Mouse (Mus musculus): ENCODE results near the gene Pde8b. TPM values are rescaled to one million over a fixed set of nuclear protein-coding genes. Genes with fewer than 3 reads are reported as not detected.
"Not testable (repeated sequence)": the region's sequence is repeated elsewhere in the genome, so short reads cannot be mapped to it uniquely, and the experiment has no call there.

Pde8b gene
- total RNA-seq, 2 experiments from 2014 or later: 25.2 to 32.8 TPM

DNA sequence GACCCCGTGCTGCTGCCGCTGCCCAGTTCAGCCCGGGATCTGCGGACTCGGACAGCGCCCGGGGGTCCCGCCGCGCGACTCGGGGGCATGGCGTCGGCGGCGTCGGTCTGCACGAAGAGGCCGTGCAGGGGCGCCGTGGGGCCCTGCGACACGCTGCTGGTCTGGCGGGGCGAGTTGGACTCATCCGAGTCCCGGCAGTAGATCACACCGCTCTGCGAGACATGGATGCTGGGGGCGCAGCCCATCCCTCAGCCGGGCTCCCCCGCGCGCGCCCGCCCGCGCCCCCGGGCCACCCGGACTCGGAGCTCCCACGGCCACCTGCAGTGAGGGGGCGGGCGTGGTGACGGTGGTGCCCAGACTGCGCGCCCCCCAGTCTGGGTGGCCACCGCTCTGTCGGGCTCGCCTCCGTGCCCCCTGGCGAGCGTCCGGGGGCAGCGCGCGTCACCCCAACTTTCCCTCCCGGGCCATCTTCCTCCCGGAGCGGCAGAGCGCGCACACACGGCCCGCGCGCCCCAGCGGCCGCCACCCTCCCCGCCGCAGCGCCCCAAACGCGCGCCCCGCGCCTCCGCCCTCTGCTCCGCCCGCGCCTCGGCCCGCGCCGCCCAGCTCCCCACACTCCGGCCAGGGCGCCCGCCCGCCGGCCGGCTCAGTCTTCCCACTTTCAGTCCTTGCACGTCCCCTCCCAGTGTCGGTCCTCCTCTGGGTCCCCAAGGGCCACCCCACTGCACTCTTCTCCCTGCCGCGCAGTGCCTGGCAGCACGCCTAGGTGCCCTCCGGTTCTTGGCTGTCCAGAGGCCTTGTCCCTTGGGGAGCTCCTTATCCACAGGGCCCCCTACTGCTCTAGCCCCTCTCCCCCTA lies 27.3 kb downstream of the Pde8b start:
- DNase-seq: peak; percentile 33
- intact Hi-C loops (cut with DNase I): no loop called here

DNA sequence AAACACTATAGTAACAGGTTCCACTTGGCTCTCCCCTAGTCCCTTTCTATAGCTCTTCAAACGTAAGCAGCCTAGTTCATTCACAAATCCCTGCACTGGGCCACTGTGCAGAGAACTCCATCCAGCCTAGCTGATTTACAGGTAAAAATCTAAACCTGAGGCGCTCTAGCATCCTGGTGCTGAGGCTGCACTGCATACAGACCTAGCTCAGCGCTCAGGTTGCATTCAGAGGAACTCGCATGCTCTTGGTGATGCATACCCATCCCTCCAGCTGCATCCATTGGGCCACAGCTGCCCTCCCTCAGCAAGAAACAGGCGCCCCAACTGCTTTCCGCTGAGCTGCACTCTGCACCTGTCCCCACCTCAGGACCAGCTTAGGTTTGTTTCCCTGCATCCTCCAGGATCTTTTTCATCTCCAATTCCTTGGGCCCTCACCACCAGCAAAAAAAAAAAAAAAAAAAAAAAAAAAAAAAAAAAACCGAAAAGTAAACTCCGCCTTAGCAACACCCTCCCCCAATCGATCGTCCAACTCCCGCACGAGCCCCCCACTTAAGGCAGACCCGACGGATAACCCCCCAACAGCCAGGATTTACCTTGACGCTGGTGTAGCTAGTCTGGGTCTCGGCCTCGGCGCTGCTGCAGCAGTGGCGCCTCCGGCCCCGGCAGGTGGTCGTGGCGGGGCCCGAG lies 28.1 kb downstream of the Pde8b start:
- DNase-seq: no peak
- intact Hi-C loops (cut with DNase I): no loop called here

DNA sequence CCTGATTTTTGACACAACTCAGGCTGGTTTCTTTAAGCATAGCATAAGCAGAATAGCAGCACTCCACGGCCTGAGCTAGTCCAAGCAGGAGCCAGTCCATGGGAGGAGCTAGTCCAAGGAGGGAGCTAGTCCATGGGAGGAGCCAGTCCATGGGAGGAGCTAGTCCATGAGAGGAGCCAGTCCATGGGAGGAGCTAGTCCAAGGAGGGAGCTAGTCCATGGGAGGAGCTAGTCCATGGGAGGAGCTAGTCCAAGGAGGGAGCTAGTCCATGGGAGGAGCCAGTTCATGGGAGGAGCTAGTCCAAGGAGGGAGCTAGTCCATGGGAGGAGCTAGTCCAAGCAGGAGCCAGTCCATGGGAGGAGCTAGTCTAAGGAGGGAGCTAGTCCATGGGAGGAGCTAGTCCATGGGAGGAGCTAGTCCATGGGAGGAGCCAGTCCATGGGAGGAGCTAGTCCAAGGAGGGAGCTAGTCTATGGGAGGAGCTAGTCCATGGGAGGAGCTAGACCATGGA lies 34.4 kb downstream of the Pde8b start:
- DNase-seq; intact Hi-C loops (cut with DNase I): not testable (repeated sequence)

DNA sequence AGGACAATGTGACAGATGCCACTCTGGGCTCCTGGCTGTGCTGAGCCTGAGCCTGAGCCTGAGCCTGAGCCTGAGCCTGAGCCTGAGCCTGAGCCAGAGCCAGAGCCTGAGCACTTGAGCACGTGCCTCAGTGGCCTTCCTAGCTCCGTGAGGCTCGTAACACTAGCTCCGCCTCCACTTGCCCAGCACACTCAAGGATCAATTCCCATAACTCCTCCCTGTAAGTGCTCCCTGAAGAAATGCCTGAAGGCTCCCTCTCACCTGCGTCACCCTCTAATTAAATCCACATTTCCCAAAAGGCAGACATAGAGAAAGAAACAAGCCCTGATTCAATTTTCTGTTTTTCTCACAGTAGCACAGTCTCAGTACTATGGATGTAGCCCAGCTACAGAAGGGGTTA lies 37.8 kb downstream of the Pde8b start:
- DNase-seq: no peak
- intact Hi-C loops (cut with DNase I): no loop called here

DNA sequence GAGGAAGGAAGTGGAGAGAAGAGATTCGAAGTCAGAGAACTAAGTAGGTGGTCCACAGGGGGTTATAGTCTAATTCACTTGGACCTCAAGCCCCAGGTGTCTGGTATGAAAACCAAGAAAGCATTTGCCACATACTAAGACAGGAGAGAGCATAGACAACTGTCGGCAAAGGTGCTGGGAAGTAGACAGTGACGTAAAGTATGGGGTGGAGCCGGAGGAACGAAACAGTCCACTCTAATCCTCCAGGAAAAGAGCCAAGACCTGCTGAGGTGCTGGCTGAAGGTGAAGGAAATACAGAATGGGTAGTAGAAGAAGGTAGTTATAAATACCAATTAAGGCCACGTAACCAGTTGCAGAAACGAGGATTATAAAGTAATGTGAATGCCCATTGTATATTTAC lies 42.8 kb downstream of the Pde8b start:
- intact Hi-C loops (cut with DNase I): not testable (repeated sequence)

DNA sequence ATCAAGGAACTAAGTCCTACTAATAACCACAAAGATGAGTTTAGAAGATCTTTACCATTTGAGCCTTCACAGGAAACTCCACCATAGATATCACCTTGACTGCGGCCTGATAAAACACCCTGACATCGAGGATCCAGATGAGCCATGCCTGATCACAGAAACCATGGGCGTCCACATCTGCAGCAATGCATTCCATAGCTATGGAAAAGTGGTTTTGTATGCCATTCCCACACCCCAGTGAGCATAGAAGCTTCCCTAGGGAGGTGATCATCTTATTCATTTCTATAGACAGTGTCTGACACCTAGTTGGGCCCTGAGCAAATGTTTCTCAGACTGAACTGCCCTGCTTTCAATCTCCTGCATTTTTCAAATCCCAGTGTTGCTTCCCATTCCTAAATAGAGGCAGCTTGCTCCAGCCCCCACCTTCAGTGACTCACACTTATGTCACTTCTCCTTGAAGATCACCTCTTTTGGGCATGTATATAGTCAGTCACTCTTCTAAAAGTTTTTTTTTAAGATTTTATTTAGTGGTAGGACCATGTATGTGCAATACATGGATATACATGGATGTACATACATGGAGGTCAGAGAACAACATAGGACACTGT lies 47.9 kb downstream of the Pde8b start:
- no peak for DNase-seq
- intact Hi-C loops (cut with DNase I): no loop called here

More for the DNA sequence above, 42.8 kb downstream of the Pde8b start:
- not testable (repeated sequence) for DNase-seq

DNA sequence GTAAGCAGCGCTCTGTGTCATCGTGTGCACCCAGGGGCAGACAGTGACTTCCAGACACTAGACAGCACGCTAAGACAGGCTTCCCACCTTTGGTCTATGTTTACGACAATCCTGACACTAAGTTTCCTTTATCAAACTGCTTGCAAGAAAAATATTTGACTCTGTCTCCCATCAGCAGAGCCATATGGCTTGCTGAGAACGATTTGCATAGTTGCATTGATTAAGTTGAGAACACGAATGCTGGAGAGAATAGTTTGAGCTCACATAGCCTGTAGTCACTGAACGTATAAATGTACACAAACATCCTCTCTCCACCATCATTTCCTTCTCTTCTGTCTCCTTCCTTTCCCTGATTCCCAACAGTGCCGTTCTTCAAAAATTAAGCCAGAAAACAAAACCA lies 49.3 kb downstream of the Pde8b start:
- intact Hi-C loops (cut with DNase I): no loop called here
- no peak for DNase-seq

DNA sequence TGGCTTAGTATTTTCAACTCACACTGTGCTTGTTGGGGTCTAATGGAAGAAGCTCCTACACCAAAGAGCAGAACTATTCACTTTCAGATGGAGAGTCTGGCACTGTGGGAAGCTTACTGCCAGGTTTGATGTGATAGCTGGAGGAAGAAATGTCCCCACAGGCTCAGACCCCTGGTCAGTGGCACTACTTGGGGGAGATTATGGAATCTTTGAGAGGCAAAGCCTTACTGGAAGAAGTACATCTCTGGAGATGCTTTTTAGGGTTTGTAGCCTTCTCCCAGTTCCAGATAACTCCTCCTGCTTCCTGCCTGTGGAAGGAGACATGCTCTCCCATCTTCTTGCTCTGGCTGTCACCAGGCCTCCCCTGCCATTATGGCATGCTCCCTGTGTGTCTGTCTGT lies 50.1 kb downstream of the Pde8b start:
- intact Hi-C loops (cut with DNase I): no loop called here
- DNase-seq: no peak

DNA sequence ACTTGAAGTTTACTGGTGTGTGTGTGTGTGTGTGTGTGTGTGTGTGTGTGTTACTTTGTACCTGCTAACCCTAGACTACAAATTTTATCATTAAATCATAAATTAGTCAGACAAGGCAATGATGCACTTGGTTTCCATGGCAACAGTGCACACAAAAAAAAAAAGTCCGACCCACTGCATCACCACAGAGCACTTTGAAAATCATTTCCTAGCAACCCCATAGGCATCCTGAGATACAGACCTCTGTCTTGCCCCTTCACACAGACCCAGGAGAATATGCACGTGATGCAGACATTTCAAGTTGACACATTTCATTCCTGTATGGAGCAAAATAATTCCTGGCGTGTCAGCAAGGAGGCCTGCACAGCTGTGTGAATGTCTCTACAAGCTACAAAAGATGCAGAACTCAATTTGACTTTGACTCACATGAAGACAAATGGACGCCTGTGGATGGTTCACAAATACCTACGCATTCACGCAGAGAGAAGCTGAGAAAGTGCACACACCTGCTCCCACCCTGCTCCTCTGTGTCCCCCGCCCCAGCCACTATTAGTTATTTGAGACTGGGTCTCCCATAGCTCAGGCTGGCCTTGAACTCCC lies 53.9 kb downstream of the Pde8b start:
- intact Hi-C loops (cut with DNase I): no loop called here
- DNase-seq: no peak

DNA sequence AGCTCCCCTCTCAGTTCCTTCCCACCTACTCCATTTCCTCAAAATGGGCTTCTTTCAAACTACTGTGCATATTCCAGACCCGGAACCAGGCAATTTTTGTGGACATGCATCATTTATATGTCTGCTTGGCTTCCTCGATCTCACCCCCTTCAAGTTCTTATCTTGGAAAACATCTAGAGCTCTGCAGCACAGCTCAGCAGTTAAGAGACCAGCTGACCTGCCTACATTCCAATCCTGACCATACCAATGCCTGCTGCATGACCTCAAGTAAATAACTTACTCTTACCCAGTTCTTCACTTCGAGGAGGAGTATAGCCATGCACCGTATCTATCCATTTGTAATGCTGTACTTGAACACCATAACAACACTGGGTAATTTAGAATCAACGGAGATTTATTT lies 58.2 kb downstream of the Pde8b start:
- intact Hi-C loops (cut with DNase I): no loop called here
- DNase-seq: no peak

DNA sequence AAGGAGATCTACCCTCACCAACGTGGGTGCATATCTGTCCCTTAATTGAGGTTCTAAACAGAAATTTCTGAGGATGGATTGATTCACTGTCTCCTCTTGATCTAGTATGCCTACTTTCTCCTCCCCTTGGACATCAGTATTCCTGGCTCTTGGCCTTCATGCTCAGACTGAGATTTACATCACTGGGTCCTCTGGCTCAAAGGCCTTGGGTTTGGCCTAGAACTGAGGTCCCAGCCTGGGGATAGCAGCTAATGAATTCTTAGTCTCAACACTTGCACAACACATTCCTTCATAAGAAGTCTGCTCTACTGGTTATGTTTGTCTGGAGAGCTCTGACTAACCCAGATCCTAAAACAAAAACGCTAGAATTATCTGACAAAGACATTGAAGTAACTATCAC lies 61.0 kb downstream of the Pde8b start:
- intact Hi-C loops (cut with DNase I): no loop called here
- no peak for DNase-seq

DNA sequence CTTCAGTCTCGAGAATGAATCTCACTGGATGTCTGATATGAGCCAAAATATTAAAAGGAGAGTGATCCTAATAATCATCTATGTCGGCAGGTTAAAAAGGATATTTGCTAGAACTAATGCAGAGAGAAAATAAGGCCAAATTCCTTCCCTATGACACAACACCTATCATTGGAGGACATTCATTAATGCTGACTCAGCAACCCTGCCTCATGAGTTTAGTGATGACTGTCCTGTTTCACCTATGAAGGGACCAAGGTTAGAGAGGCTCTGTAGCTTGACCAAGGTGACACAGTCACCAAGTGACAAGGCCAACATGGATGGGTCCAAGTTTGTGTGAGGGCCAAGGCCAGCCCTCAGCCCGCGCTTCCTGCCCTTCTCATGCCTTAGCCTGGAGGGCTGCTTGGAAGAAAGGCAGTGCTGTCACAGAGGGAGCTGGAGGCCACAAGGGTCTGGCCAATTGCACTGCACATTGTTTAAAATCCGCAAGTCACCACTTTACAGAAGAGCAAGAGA lies 62.9 kb downstream of the Pde8b start:
- DNase-seq: no peak
- intact Hi-C loops (cut with DNase I): no loop called here

DNA sequence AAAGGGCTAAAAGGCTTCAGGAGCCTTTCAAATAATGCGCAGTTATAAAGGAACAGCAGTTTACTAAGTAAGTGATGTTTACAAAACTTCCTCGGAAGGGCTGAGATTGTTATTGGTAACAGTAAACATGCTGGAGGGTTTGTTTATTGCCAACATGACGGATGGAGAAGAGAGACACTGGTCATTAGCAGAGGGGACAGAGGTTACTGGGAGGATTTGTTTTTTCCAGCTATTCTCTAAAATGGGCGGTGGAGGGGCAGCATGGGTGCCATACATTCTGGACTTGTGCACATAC lies 63.4 kb downstream of the Pde8b start:
- intact Hi-C loops (cut with DNase I): no loop called here
- DNase-seq: no peak

DNA sequence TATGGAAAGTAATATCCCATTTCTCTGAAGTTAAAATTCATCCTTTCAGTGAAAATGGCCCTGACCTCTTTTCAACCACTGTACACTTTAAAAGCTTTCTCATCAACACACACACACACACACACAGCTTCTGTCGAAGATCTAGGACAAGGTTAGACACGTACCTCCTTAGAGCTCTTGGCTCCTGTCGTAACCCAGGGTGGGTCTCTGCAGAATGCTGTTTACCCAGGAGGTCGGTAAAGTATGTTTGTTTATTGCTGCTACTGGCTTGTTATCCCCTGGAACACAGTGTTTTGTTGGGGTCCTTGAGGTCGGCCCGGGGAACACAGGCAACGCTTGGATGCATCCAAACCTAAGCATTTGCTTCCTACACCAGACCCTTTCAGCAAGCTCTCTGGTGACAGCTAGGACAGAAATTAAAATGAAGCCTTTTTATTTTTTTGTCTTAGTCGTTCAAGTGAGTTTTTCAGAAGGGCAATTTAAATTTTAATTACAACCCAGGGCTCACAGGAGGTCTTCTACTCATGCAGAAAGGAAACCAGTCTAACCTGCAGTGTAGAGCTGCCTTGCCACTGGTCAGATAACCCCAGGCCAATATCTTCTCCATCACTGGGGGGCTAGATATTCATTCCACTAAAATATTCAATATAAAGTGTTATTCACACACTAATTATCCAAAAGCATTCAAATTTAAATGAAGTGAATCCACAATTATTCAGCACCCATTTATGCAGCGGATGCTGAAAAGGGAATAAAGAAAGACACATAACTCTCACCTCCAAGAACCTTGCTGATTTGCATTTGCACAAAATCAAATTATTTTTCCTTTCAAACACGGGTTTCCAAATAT lies 64.0 kb downstream of the Pde8b start:
- intact Hi-C loops (cut with DNase I): no loop called here
- no peak for DNase-seq

DNA sequence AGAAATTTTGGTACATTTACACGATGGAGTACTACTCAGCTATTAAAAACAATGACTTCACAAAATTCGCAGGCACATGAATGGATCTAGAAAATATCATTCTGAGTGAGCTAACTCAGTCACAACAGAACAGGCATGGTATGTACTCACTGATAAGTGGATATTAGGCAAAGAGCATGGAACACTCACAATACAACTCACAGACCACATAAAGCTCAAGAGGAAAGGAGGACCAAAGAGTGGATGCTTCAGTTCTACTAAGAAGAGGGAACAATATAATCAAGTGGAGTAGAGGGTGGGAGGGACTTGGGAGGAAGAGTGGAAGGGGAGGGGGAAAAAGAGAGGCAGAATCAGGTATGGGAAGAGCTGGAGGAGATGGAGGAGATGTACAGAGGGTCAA lies 66.5 kb downstream of the Pde8b start:
- no peak for DNase-seq
- intact Hi-C loops (cut with DNase I): no loop called here

DNA sequence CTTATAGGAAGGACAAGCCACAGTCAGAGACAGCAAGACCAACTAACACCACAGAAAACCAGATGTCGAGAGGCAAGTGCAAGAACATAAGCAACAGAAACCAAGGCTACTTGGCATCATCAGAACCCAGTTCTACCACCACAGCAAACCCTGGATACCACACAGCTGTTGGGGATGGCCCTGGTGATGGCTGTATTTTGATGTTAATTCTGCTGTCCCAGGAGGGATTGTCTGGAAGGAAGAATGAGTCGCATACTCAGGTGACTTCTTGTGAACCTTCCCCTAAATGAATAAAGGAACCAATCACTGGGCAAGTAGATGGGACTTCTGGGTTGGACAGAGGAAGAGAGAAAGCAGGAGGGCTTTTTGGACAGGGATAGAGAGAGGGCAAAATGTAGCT lies 69.9 kb downstream of the Pde8b start:
- no peak for DNase-seq
- intact Hi-C loops (cut with DNase I): no loop called here

DNA sequence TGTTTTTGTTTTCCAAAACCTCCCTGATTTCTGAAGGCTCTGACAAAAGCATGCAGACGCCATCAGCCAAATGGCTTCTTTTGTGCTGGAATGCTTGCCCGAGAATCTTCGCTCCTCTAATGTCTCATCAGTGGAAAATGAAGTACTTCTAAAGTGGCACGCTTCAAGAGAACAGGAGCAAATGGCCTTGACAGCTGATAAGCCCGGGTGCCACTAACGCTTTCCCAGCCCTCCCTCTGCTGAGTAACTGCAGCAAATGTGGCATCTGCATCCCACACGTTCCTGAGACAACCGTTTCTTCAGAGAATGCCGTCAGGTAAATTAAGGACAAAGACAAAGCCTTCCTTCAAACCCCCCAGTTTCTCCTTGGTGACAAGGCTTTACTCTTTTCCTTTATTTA lies 72.8 kb downstream of the Pde8b start:
- DNase-seq: no peak
- intact Hi-C loops (cut with DNase I): no loop called here

DNA sequence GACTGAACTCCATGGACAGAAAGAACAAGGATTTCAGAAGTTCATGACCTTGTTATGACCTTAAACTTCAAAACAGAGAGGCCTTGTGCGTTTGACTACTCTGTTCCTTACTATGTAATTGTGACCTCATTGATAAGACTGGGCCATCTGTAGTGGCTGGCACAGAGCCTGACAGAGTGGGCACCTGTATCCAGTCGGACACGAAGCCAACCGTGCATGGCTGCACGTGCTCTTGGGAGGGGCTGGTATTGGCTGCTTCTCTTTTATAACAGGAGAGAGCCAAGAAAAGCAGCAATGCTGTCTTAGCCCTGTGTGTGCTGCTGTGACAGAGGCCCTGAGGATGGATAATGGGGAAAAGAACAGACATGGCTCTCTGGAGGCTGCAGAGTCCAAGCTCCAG lies 73.7 kb downstream of the Pde8b start:
- peak; percentile 37 for DNase-seq
- intact Hi-C loops (cut with DNase I): no loop called here

DNA sequence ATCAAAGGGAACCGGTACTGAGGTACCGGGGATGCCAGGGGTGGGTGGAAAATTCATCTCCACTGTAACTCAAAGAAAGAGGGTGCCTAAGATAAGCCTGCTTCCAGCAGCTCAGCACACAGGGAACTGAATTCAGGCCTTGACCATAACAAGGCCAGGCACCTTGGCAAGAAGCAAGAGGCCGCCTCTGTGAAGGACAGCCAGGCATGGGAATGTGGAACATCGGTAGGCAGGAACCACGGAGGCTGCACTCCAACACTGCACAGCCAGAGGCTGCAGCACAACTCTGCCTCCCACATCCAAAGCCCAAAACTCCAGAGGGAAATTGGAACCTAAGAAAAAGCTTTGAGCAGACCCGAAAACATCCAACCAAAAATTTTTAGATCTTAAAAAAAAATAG lies 75.9 kb downstream of the Pde8b start:
- no peak for DNase-seq

DNA sequence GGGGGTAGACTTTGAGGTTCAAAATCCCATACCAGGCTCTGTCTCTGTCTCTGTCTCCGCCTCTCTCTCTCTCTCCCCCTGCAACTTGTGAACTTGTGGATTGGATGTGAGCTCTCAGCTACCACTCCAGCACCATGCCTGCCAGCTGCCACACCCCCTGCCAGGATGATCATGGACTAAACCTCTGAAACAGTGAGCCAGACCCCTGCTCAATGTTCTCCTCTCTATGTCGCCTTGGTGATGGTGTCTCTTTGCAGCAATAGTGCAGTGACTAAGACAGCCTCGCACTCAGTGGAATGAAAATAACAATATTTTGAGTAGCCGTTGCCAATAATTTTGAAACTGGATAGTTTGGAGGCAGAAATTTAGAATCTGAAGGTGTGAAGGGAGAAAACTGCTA lies 77.8 kb downstream of the Pde8b start:
- intact Hi-C loops (cut with DNase I): no loop called here

More for the DNA sequence above, 75.9 kb downstream of the Pde8b start:
- intact Hi-C loops (cut with DNase I): no loop called here

More for the DNA sequence above, 77.8 kb downstream of the Pde8b start:
- DNase-seq: no peak

Measured in left cerebral cortex, postnatal 4 days (tissue).